Mouse (Mus musculus): ENCODE data around the gene Ablim1.

DNA sequence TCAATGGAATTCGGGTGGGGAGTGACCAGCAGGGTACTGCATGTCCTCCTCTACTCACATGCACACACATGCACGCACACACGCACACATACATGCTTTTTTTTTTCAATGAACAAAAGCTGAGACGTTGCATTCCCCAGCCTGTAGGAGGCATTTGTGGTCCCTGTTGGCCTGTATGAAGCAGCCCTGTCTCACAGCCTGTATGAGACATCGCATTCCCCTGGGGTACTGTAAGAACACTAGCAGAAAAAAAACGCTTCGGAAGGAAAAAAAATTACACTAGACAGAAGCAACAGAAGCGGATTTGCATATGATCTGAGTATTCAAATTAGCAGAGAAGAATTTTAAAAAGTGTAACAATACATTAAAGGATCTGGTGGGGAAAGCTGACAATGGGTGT is 8.4 kb upstream of the Ablim1 start:
- TF ChIP-seq CTCF (IDR thresholded peaks at IDR 0.05; ENCODE audit: low read depth, low read length) (no peak), POLR2A (IDR thresholded peaks at IDR 0.05; ENCODE audit: extremely low read depth, insufficient read depth, low read length) (no peak)

Data from liver, adult 2 months (tissue).